Mouse (Mus musculus): Measurements from ENCODE around the gene Plxna2.

The Plxna2 gene

GRCm38 (mm10) chr1:194671783-194672524 is 53.9 kb downstream of the Plxna2 start:
- 91% methylated on average over 4 of the region's 4 CpGs for WGBS

DNA sequence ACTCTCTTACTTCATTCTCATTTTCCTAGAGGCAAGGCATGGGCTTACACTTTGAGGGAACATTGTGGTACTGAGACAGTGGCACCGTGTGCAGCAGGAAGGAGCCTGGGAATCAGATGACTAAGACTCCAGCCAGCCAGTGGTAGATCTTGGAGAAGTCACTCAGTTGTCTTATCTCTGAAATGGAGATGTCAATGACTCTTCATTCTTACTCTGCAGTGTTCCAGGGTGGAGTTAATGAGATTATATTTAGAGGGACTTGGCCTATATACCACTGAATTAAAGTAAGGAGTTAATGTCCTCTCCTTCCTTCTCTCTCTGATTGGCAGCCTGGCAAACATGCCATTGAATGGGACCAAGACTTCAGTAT is 54.5 kb downstream of the Plxna2 start:
- 60% methylated on average over 1 of the region's 1 CpGs for WGBS

- 62% methylated on average over 3 of the region's 3 CpGs for WGBS
These were observed 57.3 kb downstream of the Plxna2 start for GRCm38 (mm10) chr1:194675106-194675890.

DNA sequence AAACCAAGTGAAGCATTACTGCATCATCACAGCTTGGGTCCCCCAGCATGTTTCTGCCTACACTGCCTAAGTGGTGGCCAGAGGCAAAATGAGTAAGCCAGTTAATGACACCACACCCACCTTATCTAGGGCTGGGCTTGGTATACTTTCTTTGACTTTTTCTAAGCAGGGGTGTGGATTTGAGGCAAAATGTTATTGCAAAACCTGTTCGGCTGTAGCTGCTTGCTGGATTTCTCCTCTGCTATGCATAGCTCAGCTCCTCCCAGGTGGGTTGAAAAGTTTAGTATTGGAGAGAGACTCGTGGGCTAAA is 57.8 kb downstream of the Plxna2 start:
- 42% methylated on average over 2 of the region's 2 CpGs for WGBS

DNA sequence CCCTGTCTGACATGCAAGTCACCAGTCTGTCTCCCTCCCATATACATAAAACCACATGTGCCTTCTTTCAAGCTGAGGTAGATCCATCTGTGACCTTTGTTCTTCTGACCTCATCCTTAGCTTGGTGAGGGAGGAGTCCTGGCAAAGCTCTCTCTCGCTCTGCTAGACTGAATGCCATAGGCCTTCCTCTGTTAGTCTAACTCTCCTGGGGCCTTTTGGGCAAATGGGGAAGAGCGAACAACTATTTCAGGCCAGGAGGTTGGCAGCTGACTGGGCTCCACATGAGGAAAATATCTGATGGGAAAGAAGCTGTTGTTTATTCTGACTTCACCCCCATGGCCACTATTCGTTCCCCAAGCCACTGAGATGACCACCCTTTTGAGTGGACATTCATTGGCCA is 59.9 kb downstream of the Plxna2 start:
- WGBS: 82% methylated on average over 3 of the region's 3 CpGs

- WGBS: 83% methylated on average over 2 of the region's 2 CpGs
These were observed 62.1 kb downstream of the Plxna2 start for GRCm38 (mm10) chr1:194680136-194680535.

- WGBS: 49% methylated on average over 3 of the region's 3 CpGs
These were observed 65.1 kb downstream of the Plxna2 start for GRCm38 (mm10) chr1:194683132-194683531.

DNA sequence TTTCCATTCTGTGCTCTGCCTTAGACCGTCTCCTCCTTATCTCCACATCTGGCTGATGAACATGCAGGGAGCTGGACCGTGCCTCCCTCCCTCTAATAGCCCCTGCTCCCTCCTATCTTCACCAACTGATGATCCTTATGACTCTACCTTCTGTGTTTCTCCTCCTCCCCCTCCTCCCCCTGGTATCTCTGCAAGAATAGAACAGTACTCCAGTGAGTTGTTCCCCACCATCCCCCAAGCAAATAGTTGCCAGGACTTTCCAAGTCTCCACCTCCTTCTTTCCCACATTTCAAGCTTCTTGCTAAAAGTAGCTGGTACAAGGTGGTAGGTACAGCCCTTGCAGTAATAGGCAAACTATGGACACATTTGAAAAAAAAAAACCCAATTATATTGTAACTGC is 67.9 kb downstream of the Plxna2 start:
- 52% methylated on average over 2 of the region's 2 CpGs for WGBS

DNA sequence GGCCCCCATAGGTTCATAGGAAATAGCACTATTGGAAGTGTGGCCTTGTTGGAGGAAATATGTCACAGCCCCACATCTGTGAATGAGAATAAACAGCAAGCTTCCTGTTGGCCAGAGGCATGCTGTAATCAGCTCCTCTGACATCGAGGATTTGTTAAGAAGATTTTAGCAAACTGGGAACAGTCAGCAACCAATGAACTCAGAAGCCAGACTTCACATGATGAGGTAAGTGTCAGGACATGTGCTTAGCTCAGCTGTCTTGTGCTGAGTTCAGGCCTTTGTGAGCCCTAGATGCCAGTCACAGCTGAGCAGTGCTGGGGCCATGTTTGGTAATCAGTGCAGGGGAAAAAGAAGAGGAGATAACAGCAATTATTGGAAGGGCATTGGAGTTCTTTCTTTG is 69.7 kb downstream of the Plxna2 start:
- WGBS: 12% methylated on average over 1 of the region's 1 CpGs

DNA sequence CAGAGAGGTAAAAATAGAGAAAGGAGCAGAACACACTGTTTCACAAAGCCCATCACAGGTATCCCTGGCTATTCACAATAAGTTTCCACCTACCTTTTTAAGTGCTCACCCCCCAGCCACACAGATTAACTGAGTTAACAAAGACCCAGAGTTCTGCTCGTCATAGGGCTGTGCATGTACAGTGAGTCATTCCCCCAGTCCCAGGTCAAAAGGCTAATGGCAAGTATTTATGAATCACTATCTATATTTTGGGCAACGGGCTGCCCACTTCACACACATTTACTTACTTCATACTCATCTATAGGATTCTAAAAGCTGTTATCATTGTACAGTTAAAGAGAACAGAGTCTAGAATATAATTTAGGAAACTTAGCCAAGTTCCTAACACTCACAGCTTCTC is 70.1 kb downstream of the Plxna2 start:
- WGBS: 43% methylated on average over 2 of the region's 2 CpGs

GRCm38 (mm10) chr1:194693488-194693887 is 75.5 kb downstream of the Plxna2 start:
- WGBS: 61% methylated on average over 2 of the region's 2 CpGs

DNA sequence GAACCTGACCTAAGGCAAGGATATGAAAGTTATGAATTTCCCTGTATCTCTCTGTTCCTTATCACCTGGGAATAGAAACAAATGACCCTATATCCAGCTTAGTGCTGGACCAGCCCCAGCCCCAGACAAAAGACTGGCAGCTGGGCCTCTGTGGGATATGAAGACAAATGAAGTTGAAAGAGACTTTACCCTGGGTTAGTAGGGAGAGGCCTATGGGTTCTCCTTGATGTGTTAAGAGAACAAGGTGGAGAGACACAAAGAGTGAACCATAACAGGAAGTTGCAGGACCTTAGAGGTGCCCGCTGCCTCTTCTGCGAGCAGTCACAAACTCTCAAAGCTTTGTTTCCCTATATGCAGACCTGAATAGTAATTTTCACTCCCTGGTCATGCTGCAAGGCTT is 76.8 kb downstream of the Plxna2 start:
- 90% methylated on average over 2 of the region's 2 CpGs for WGBS

GRCm38 (mm10) chr1:194697439-194697838 is 79.4 kb downstream of the Plxna2 start:
- WGBS: 78% methylated on average over 2 of the region's 2 CpGs

DNA sequence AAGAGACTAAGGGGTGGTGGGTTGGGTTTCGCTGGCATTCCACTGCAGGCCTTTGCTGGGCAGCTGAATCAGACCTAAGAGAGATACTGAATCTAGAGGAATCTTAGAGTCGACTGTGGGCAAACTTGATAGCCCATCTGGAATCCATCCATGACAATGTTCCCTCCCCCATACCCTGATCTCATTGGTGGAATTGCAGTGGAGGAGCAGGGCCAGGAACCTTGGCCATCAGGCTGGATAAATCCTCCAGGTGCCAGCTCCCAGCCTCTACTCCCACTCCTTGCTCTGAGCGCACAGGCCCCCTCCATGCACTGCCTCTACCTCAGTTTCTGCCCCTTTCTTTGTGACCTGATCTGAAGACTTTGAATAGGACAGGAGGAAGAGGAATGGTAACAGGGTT is 81.3 kb downstream of the Plxna2 start:
- WGBS: 78% methylated on average over 3 of the region's 3 CpGs

GRCm38 (mm10) chr1:194703235-194703634 is 85.2 kb downstream of the Plxna2 start:
- 40% methylated on average over 2 of the region's 2 CpGs for WGBS

- 86% methylated on average over 1 of the region's 1 CpGs for WGBS
These were observed 86.3 kb downstream of the Plxna2 start for GRCm38 (mm10) chr1:194704171-194704855.

- 70% methylated on average over 2 of the region's 2 CpGs for WGBS
These were observed 88.5 kb downstream of the Plxna2 start for GRCm38 (mm10) chr1:194706566-194706965.

- WGBS: 82% methylated on average over 2 of the region's 2 CpGs
These were observed 94.4 kb downstream of the Plxna2 start for GRCm38 (mm10) chr1:194712373-194712772.

- 63% methylated on average over 4 of the region's 4 CpGs for WGBS
These were observed 96.4 kb downstream of the Plxna2 start for GRCm38 (mm10) chr1:194714138-194715031.

DNA sequence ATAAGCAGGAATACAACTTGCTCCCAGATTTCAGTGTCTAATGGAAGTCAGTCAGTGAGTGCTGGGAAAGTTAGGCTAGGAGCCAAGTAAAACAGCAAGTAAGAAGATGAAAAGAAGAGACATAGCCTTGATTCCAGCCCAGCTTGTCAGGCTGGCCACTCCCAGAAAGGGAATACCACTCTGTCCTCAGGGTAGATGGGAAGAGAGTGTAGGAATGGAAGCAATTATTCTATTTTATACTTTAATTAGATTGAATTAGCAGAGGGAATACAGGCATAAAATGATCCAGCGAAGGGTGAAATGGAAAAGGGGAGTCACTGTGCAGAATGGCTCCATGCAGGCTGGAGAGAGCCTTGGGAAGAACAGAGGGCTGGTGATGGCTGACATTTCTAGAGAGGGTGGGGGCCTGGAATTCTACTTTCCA is 99.4 kb downstream of the Plxna2 start:
- 76% methylated on average over 1 of the region's 1 CpGs for WGBS

- WGBS: 76% methylated on average over 4 of the region's 4 CpGs
These were observed 102.4 kb downstream of the Plxna2 start for GRCm38 (mm10) chr1:194720406-194720805.

DNA sequence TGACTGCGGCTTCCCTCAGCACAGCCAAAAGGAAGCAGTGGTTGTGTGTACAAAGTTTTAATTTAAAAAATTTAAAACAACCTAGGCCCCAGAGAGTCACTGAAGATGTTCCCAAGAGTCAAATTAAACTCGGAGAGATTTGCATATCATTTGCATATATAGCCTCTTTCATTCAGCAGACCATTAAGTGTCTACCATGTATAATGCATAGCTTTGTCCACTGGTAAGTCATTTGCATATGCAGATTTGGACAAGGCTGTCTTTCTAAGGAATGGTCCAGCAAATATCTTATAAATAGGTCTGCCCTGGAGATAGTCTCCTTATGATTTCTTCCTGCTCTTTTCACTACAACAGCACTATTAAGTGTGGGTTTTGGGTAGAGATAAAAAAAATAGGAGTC is 103.2 kb downstream of the Plxna2 start:
- WGBS: 56% methylated on average over 2 of the region's 2 CpGs
